Mouse (Mus musculus) left cerebral cortex, adult 8-10 months (tissue): ENCODE data around the gene Gm3020. TPM values are rescaled to one million over a fixed set of nuclear protein-coding genes. Genes with fewer than 3 reads are reported as not detected.
"Not testable (repeated sequence)": the region's sequence is repeated elsewhere in the genome, so short reads cannot be mapped to it uniquely, and the experiment has no call there.

Source experiments
- DNase-seq, 2 experiments: peaks; one replicate each; pipeline ENCODE4 v3.0.0; 2022; ENCODE audit warnings: low spot score in 2 of 2
- total RNA-seq, 4 experiments: library from RNA; stranded (reverse); gene quantifications; 2 replicates each; pipeline ENCODE4 v1.2.4; 2022

Gm3020 gene
- total RNA-seq, result 1 to 10 TPM; 2.3 to 3.7 (median 2.6) TPM

DNA sequence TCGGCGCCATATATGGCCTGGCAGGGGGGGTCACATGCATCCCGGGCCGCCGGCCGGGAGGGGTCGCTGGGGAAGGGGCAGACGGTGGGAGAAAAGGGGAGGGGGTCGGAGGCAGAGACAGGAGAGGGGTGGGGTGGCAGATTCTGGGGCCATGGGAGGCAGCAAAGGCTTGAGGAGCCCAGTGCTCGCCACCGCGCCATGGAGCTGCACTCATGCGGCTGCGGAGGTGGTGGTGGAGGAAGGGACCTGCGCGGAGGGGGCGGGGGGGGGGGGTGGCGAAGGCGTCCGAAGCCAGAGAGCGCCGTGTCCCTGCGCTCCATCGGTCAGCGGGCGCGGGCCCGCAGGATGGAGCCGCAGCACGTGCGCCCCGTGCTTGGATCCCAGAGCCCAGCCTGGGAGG, at the start of gene Gm3020:
TSS of gene Gm3020 (plus strand) at position 301 of the 400 bp plus-strand sequence.
- not testable (repeated sequence) for DNase-seq

DNA sequence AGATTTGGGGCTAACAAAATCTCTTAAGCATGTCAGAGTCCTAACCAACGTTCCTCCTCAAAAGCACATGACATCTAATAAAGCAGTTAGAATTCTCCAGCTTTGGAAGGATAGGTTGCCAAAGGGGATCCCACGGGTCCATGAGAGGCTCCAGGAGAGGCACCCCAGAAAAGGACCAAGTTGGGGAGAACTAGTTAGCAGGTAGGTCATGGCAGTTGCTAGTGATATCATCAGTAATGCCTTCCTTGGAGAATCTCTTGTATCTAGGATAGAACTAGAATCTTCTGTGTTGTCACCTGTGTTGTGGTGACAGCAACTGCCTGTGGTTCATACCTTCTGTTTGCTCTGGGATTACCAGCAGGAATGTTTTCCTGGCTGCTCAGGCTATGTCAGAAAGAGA, 17.6 kb upstream of the Gm3020 start, which contains the start of gene Gm3012:
TSS of gene Gm3012 (plus strand) at position 301 of the 400 bp plus-strand sequence.
- not testable (repeated sequence) for DNase-seq

DNA sequence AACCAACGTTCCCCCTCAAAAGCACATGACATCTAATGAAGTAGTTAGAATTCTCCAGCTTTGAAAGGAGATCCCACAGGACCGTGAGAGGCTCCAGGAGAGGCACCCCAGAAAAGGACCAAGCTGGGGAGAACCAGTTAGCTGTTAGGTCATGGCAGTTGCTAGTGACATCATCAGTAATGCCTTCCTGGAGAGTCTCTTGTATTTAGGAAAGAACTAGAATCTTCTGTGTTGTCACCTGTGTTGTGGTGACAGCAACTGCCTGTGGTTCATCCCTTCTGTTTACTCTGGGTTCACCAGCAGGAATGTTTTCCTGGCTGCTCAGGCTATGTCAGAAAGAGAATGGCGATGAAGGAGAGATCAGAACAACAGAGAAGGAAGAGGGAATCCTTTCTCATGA, 36.7 kb downstream of the Gm3020 start, which contains the start of gene Gm3043:
TSS of gene Gm3043 (plus strand) at position 301 of the 400 bp plus-strand sequence.
- not testable (repeated sequence) for DNase-seq

Other genes with a start within 250 kb of the Gm3020 start
- 1 to 10 TPM; 2.3 to 3.7 (median 2.6) TPM for gene Gm10409, start 239.4 kb upstream of the Gm3020 start, total RNA-seq
- 1 to 10 TPM in 1 of 4 experiments, under 1 TPM in 1, not detected in 2; 0.99 to 2.0 TPM for gene Gm3005, start 223.9 kb upstream of the Gm3020 start, total RNA-seq
- not detected for gene Gm10408, start 202.7 kb upstream of the Gm3020 start, total RNA-seq
- gene Gm3012, start 17.5 kb upstream of the Gm3020 start, total RNA-seq, result not detected
- gene Gm3043, start 36.8 kb downstream of the Gm3020 start, total RNA-seq, result not detected
- not detected for gene Gm3002, start 158.0 kb downstream of the Gm3020 start, total RNA-seq
- not detected for gene Gm3033, start 194.2 kb downstream of the Gm3020 start, total RNA-seq
- not detected for gene Gm2916, start 232.1 kb downstream of the Gm3020 start, total RNA-seq